Mouse (Mus musculus): Measurements from ENCODE around the gene Cfap161.

The Cfap161 gene

DNA sequence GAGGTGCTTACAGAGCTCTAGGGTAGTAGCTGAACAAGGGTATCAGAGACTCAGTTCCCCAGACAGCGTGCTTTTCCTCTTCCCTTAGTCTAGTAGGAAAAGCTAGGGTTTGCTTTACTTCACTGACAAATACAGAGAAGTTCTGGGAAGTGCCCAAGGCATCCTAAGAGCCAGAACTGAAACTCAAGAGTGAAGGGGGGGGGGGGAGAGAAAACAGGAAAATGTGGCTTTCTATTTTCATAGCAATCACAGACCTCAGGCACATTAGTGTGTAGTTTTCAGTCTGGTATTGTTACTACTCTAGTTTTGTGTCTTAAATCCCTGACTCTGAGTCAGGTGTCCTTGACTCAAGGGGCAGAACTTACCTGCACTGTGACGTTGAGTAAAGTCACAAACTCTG is 7.3 kb upstream of the Cfap161 start:
- DNase-seq (ENCODE audit: low spot score), result no peak

DNA sequence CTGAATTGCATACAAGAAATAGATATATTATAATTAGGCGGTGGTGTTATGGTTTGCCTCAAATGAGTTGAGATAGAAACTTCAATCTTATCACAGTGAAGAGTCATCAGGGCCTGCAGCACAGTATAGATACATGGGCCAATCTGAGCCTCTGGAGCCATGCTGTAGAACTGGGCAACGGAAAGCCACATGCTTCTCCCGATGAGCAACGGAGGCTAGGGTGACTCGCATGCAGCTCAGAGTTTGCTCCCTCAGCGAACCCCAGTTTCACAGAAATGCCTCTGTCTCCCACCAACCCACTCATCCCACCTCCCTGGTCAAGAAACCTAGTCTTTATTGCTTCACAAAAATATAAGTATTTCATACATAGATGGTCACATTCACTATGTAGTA is 6.8 kb upstream of the Cfap161 start:
- no peak for DNase-seq (ENCODE audit: low spot score)

DNA sequence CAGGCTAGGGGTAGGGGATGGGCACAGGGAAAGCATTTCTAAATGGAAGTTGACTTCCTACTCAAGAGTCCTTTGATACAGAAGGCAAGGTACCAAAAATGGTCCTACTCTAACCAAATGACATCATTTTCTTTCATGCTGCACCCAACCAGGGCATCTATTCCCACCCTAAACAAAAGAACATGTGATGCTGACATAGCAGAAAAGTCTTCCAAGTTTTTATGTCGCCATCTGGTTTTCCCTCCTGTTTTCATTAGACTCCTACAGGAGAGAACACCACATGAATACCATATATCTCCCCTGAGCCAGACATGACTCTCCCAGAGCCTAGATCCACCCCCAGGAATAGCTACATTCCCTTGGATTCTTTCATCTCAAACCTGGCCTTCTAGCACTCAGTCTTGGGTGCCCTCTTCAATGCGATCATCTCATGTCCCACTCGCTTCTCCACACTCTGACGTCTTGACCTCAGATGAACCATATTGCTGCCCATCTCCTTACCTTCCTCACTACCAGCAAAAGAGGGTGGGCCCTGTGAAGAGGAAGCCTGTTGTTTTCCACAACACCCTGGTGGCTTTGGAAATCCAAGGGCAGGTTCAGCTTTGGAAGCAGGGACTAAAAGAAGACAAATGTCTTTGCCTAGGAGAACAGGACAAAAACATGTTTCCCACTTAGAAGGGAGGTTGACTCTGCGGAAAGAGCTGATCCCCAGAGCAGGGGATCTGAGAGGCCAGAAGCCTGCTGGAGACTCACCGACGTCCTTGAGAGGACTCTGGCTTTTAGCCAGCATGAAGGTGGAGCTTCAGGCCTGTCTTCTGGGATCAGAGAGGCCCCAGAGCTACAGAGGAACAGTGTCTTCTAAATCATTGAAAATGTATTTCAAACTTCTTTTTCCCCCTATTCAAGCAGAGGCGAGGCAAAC is 6.1 kb upstream of the Cfap161 start:
- DNase-seq (ENCODE audit: low spot score), result no peak

DNA sequence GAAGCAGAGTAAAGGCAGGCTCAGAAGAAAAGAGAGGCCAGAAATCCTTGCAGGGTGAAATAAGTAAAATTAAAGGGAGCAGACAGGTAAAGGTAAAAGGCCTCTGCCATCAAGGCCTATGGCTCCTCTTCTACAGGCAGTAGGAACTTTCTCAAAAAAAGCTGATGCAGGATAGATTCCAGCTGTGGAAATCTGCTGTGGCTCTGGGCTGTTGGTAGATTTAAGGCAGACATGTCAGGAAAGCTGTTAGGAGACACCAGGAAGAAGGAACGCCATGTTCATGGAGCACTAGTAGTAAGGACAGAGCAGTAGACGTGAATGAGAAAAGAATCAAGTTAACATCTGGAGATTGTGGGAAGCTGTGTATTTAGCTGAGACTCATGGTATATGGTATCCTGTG is 5.4 kb upstream of the Cfap161 start:
- DNase-seq (ENCODE audit: low spot score), result no peak

DNA sequence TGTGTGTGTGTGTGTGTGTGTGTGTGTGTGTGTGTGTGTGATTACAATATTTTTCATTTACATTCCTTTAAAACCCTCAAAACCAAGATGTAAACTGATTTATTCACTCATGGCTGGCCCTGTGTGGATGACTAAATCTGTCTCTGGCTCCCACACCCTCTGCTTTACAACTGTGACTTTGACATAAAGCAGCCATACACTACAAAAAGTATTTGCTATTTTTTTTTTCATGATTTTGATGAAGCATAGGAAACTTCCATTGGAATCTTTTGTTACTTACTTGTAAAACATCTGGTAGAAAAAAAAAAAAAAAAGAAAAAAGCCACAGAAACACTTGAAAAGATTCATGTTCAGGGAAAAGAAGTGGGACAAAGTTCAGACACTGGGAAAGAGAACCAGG is 3.3 kb upstream of the Cfap161 start:
- no peak for DNase-seq (ENCODE audit: low spot score)

DNA sequence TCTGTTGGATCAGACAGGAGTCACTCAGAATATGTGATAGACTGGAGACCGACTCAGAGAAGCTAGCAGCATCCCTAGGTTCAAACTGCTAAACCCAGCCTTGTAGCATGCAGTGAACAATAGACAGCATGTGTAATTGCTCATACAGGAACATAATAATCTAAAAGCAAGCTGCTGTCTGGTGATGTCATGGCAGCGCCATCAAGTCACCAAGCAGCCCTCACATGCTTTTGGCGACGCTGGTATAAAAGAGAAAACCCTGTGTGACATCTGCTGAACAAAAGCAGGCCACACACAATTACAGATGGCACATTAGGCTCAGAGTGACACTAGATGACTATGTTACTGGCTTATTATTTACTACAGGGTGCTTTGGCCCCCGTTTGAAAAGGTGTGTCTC is 1.5 kb upstream of the Cfap161 start:
- DNase-seq (ENCODE audit: low spot score), result no peak

DNA sequence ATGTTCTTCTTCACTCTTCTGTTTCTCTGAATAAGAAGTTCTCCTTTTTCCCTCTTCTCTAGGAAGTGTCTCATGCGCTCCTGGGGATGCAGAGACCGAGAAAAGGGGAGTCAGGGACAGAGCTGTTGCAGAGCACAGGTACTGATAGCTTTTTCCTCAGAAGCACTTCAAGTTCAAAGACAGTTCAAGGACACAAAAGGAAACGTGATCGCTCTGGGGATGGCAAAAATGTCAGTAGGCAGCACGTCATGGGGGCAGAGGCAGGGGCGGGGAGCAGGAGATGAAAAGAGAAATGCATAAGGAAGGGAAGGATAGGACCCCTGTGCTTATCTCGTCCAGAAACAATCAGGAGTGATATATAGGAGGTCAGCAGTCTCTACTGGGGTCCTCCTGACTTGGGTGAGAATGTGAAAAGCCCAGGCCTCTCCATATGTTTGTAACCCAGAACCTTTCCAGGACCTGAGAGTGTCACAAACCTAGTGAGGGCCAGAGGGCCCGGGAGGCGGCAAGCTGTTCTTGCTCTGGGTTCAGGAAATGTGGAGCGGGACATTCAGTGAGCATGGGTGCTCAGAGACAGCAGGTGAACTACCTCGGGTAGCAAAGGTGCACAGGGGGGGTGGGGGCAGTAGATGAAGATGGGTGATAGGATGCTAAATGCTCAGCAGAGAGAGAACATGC is 535 bp downstream of the Cfap161 start:
- no peak for DNase-seq (ENCODE audit: low spot score)

DNA sequence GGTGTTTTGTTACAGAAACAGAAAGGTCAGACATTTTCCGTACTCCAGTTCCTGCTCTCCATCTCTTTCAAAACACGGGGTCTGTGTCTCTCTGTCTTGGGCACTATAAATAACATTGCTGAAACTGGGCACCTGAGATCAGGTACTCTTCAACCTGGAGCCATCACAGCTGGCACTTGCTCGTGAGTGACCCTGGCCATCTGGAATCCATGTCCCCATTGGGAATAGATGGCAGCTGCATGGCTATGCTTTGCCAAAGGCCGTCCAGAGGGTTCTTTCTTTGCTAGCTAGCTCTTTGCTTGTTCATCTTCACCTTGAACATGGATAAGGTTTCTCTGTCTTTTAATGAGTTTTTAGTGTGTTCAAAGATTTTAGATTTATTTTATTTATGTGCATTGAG is 13.8 kb downstream of the Cfap161 start:
- no peak for DNase-seq (ENCODE audit: low spot score)

DNA sequence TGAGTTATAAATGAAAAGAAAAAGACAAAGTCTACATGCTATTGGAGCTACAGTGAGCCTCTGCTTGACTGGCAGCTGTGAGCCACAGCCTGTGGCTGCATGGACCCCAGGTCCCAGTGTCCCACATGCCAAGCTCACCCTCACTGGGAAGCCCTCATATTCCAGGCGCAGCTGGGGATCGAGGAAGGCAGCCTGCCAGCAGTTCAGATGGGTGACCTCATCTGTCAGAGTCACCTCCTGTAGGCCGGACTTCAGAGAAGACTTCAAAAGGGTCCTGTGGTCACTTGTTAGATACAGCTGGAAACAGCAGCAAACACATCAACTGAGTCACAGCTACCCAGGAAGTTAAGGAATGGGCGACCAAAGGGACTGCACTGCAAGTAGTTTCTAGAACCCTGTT is 14.7 kb downstream of the Cfap161 start:
- DNase-seq (ENCODE audit: low spot score), result no peak

DNA sequence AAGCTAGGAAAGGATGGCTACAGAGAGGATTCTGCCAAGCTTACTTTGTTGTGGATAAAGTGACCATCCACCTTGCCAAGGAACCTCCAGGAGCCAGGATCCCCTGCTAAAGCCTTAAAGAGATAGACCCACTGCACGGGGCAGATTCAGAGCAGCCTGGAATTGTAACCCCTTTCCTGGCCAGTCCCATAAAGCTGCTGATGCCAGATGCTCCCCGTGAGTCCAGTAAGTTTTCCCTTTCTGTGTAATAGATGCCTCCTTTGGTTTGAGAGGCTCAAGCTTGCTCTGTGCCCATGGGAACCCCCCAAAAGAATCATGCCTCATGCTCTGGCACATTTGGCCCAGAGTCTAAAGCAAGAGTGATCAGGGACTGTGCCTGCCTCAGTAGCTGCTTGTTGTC is 15.7 kb downstream of the Cfap161 start:
- DNase-seq (ENCODE audit: low spot score), result no peak

DNA sequence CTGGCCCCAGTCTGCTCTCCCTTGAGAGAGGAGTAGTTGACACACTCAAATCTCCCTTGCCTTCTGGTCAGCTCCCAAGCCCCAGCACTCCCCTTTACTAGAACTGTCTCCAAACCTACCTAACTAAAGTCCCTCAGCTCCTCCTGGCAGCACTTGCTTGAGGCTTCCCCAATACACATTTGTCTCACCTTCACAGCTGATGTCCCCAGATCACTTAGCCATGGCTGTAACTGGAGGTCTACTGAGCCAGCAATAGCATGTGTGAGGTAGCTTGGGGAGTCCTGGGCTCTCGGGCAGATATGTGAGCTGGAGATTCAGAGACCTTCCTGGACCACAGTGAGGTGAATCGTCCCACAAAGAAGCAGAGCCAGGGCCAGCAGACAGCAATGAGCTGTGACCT is 16.2 kb downstream of the Cfap161 start:
- DNase-seq (ENCODE audit: low spot score), result no peak

DNA sequence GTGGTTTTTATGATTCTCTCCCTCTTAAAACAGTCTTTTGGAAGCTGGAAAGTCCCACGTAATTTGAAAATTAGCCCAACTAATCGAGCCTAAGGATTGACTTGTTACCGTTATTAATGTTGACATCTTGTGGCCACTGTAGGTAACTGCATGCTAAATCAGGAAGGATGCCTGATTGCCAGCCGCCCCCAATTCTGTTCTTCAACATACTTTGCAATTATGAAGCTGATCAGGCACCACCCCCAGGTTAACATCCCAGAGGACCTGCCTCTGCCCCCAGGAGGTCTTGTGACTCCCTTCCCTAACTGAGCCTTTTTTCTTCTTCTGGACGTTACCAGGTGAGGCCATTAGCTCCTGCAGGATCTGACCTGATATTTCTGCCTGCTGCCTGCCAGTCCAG is 20.0 kb downstream of the Cfap161 start:
- DNase-seq (ENCODE audit: low spot score), result peak; percentile 57

DNA sequence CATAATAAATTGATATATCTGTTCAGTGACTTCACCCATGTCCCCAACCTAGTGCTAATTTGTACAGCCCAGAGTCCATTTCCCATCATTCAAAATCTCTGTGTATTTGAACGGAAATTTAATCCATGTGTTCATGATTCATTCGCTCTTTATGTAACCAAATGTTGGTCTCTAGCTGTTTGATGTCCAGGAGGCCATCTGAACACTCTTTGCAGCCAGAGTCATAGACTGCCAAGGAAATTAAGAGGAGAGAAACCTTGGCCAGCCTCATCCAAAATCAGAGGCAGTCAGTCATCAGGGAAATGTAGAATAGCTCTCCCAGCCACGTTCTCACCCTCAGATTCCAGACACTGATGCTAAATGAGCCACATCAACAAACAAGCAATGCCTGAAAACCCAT is 31.0 kb downstream of the Cfap161 start:
- no peak for DNase-seq (ENCODE audit: low spot score)

DNA sequence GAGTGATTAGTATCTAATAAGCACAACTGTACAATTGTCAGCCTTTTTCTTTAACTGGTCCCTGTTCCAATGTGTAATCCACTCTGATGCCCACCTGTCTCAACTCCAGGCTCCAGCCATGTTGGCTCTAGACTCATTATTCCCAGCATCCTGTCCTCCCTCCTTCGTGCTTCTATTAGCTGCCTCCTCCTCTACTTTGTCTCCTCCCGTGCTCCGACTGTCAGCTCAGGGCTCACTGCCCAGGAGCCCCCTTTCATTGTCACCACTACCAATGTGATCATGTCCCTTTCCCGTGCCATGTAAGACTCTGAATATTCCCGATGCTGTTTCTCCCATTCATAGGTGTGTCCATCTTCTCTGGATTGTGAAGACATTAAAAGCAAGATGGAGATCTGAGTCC is 32.3 kb downstream of the Cfap161 start:
- no peak for DNase-seq (ENCODE audit: low spot score)

DNA sequence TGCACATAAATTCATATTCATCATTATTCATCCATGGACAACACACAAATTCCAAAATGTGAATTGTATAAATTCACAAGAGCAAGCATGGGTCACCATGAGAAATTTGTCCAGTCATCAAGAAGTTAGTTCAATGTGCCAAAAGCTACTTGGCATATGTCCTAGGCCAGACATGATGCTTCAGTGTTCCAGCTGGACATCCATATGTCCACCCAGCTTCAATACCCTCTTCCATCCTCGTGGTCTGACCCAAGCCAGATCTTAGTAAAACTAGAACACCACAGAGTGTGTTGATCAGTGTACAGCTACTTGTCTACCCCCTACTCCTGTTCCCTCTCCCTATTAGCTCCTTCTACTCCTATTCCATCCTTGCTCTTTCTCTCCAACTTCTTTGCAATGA is 43.6 kb downstream of the Cfap161 start:
- DNase-seq (ENCODE audit: low spot score), result no peak

DNA sequence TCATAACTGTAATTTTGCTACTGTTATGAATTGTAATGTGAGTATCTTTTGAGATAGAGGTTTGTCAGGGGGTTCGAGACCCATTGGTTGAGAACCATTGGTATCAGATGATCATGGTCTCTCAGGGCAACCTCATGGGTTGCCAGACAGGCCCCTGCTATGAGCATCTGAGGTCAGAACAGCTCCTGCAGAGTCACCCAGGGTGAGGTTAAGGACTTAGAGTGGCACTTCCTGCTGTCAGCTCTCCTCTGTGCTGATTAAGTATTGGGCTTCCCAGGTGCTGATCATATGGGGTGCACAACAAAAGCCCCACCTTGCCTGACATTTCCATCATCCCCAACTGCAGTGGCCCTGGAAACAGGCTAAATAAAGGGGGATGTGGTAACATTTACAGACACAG is 46.3 kb downstream of the Cfap161 start:
- no peak for DNase-seq (ENCODE audit: low spot score)

DNA sequence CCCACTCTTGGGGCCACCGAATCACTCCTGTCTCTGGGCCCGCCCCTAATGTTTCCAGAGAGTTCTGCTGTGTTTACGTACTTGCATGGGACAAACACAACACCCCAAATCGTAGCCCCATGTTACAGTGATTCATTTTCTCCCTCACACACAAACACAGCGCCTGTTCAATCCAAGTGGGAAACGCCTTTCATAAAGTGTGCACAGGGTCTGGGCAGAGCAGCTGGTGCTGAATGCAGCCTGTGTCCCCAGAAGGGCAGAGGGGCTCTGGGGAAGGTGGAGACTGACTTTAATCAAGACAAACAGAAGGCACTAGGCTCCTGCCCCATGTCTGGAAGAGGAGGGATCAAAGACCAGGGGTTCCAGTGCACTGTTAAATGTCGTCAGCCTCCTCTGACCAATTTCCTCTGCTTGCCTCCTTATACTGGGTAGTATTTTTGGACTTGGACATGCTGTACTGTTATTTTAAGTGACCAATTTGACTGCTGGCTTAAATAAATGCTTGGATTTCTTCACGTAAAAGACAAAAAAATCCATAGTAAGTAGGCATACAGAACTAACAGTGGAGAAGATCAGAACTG is 48.5 kb downstream of the Cfap161 start:
- DNase-seq (ENCODE audit: low spot score), result no peak

DNA sequence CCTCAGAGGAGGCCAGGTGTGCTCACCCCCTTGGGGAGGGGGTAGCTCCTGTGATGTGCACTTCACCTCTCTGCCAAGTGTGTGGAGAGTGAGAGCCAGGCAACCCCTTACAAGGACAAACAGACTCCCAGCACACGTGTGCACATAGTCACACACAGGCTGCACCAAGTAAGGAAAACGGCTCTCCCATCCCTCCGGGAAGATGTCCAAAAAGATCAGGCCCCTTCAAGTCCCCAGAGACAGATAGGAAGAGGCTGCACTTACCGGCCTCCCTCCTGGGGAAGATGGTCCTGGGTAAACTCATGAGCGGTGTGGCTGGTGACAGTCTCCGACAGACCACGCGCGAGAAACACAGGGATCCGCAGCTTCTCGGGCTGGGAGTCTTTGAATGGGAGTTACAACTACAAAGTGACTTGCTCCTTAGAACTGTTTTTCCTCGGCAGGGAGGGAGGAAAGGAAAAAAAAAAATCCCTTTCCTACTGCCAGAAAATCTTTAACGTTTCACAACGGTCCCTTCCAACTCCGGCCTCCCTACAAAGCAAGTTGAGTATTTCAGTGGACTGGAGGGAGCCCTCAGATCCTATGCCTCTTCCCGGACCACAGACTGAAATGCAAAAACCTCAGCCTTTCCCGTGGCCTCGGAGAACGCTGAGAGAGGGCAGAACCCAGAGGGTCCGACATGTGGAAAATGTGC is 49.1 kb downstream of the Cfap161 start, which contains the start of gene Il16:
Il16 (minus strand) TSS at position 314 of the 694 bp plus-strand sequence.
- no peak for DNase-seq (ENCODE audit: low spot score)

DNA sequence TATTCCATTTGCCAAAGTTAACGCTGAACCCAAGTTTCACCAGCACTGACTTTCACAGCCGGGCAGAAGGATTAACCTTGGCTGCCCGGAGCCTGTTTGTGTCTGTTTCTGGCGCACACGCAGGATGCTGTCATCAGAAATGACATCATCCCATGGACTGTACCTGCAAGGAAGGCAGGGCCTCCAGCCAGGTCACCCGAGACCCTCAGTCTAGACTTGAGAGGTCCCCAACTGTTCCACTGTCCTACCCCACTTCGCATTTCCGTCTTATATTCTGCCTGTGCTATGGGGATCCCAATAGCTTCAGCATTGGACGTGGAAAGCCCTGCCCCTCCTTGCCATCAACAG is 49.6 kb downstream of the Cfap161 start:
- DNase-seq (ENCODE audit: low spot score), result no peak

DNA sequence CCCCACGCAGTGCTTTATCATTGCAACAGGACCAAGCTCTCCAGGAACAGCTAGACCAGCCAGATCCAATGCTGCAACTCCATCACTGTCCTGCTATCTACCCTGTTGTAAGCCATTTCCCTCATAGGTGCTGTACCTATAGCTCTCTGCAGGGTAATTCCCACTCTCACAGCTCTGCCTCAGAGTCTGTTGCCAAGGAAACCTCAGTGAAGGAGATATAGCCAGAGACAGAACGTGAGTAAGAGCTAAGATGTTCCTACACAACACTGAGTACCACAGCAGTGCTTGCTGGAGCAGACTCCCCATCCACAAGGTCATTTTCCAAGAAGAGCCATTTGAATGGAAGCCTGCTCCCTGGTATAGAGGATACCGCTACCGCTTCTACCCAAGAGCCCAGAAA is 50.4 kb downstream of the Cfap161 start:
- DNase-seq (ENCODE audit: low spot score), result no peak

DNA sequence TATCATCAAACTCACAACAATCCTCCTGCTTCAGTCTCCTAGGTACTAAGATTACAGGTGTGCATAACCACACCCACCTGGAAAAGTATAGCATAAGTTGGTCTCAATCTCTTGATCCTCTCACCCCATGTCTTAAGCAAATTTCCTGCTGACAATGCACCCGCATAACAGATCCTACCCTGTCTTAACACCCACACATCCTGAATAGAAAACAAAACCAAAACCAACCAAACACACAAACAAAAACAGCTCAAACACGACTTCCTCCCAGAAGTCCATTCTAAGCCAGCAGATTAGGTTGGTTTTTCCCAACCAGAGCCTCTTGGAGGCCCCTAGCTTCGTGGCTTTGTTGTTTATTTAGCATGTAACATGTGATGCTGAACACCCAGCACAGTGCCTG is 52.0 kb downstream of the Cfap161 start:
- no peak for DNase-seq (ENCODE audit: low spot score)

DNA sequence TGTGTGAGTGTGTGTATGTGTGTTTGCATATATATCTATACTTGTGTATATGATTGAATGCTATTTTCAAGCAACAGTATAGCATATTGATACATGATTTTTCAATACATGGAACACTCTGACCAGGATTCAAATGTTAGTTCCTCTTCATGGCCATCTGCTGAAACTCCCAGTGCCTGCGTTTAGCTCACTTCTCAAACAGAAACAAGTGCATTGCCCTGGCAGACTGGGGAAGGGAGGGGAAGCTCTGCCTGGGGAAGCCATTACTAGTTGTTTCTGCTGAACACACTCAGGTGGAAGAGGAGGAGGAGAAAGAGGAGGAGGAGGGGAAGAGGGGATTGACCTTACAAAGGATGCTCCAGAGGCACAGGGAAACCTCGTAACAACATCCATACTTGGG is 52.7 kb downstream of the Cfap161 start:
- no peak for DNase-seq (ENCODE audit: low spot score)

Data from retina, embryonic 14.5 days (tissue).